Mouse (Mus musculus) layer of hippocampus, postnatal 36 days (tissue): ENCODE results near the gene Pde10a. TPM values are rescaled to one million over a fixed set of nuclear protein-coding genes. Genes with fewer than 3 reads are reported as not detected.

Experiments used
- DNase-seq, 2 experiments: peaks; one replicate each; pipeline ENCODE4 v3.0.0; 2022
- total RNA-seq, 2 experiments: library from RNA; stranded (reverse); gene quantifications; 2 replicates each; pipeline ENCODE4 v1.2.3; 2021

Pde10a gene
- total RNA-seq, 2 experiments from 2014 or later, result 61.6 to 68.7 TPM

GRCm38 (mm10) chr17:8581579-8581978 is 56.4 kb downstream of the Pde10a start:
- peak in 1 of 2 experiments; percentile 25 for DNase-seq

DNA sequence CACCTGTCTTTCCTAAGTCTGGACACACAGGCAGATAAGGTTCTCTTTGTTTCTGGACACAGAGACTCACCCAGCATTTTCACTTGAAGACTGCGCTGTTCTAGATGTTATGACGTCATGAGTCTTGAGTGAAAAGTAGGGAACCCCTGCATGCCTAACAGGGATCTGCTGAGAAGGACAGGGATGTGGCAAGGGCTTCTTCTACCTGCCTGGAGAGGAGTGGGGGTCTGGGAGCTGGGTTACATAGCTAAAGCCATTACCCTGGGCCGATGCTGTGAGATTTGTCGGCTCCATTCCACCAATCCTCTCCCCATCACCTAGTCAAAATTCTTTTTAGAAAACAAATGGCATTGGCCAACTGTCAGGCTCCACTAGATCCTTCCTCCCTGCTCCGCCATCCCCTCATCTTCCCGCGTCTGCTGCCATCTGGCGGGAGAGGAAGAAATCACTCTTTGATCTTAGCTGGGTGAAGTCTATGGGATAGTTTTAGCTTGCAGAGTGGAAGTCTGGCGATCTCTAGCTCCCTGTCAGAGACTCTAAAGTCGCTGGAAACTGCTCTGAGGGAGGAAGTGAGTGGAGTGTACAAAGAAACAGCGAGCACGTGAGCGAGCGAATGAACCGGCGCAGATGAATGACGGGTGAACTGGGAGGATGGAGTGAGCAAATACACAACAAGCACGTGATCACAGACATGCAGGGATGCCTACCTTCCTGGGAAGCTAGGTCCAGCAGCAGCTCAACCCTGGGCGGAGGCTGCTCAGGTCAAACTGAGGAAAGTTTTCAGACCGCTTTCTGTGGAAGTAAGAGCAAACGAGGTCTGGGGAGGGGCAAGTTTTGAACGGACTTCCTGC is 67.5 kb downstream of the Pde10a start:
- peak; percentile 76 to 82 for DNase-seq

DNA sequence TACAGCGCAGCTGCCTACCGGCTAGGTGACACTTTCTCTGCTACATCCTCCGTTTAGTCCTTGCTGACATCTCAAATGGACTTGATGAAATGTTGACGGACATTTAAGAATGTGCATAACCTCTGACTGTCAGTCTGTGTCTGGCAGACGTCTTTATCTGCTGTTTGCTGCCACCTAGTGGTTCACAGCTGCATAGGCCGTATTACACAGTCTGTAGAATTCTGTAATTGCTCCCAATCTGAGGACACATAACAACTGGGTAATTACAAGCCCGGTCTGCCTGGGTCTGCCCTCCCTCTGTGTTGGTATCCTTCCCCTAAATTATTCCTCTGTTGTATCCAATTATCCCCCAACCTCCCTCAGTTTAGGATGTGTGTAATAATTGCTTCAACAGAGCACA is 72.6 kb downstream of the Pde10a start:
- peak; percentile 56 to 60 for DNase-seq

DNA sequence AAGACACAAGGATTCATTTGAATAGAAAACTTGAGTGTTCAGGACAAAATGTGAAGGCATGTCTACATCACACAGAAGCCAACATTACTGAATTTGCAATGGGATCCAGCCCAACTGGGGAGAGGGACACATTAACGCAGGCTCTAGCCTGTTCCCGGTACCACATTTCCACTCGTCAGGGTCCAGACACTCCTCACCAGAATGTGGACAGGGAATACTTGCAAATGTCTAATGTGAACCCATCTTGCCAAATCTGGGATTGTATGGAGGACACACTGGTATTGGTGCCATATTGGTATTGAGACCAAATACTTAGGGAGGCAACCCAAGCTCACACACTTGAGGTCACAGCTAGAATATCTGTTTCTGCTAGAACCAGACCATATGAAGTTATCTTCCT is 77.8 kb downstream of the Pde10a start:
- no peak for DNase-seq

DNA sequence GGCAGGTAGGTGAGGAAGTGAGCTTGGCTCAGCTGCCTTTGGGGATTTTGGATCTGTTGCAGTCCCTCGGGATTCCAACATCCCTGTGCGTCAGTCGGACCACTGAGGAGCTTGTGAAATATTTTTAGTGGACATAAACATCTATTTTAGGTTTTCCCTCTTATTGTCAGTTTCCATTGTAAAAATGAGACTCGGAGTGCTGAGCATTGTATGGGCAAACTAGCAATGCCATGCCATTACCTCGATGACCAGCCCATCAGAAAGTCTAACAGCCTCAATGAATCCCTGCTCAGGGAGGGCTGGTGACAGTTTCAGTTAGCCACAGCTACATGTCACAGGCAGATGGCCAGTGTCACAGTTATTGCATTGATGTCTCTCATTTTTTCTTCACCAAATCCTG is 80.7 kb downstream of the Pde10a start:
- no peak for DNase-seq

DNA sequence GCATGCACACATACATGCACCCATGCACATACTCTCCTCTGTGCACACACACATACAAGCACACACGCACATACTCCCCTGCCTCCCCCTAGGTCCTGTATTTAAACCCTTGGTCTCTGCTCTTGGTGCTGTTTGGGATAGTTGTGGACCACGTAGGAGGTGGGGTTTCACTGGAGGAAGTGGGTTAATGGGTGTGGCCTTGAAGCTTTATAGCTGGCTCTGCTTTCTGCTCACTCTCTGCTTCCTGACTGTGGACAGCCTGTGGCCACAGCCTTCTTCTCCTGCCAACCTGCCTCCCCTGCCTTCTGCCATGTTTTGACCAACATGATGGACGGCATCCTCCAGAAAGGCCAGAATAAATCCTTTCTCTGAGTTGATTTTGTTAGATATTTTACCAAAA is 81.5 kb downstream of the Pde10a start:
- DNase-seq, result no peak

- no peak for DNase-seq
Measured at GRCm38 (mm10) chr17:8611916-8612315, 86.7 kb downstream of the Pde10a start.

GRCm38 (mm10) chr17:8613882-8614551 is 88.8 kb downstream of the Pde10a start:
- DNase-seq, result peak; percentile 79 to 81

GRCm38 (mm10) chr17:8620346-8620745 is 95.2 kb downstream of the Pde10a start:
- DNase-seq, result no peak

- DNase-seq, result no peak
Measured at GRCm38 (mm10) chr17:8621105-8621504, 95.9 kb downstream of the Pde10a start.

DNA sequence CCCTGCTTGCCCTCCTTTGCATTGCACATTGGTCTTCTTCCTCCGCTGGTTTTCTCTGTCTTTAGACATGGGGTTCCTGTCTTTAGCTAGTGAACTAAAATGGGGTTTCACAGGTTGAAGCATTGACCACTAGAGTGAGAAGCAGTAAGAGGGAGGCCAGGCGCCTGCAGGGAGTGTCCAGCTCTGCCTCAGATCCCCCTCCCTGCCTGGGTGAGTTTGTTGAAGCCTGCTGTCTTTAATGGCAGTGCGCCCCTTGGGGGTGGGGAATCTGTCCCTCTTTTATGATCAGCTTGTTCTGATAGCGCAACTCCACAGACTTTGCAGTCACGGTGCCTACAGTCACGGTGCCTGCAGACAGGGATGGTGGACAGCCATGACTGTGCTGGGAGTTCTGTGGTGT is 96.7 kb downstream of the Pde10a start:
- DNase-seq, result no peak

DNA sequence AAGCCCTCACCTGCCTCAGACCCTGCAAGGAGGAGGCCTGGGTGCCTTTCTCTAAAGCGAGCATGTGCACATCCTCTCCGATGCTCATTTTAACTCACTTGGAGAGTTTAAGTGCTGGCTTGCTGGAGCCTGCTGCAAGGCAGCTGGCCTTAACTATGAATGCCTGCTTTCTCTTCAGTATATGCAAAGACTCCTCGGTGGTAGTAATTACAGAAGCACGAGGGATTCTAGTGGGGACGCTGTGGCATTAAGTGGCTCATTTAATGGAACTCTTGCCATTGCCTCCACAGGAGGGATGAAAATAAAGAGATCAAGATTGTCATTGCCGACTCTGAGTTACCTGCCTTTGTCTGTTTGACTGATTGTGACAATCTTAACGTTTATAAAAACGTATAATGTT is 101.2 kb downstream of the Pde10a start:
- DNase-seq, result no peak

DNA sequence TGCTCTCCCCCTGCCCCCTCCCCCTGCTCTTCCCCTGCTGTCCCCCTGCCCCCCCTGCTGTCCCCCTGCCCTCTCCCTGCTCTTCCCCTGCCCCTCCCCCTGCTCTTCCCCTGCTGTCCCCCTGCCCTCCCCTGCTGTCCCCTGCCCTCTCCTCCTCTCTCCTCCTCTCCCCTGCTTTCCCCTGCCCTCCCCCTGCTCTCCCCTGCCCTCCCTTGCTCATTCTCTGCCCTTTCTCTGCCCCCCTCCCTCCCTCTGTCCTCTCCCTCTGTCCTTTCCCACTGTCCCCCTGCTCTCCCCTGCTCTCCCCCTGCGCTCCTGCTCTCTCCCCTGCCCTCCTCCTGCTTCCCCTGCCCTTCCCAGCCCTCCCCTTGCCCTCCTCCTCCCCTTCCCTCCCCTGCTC is 106.5 kb downstream of the Pde10a start:
- no peak for DNase-seq

DNA sequence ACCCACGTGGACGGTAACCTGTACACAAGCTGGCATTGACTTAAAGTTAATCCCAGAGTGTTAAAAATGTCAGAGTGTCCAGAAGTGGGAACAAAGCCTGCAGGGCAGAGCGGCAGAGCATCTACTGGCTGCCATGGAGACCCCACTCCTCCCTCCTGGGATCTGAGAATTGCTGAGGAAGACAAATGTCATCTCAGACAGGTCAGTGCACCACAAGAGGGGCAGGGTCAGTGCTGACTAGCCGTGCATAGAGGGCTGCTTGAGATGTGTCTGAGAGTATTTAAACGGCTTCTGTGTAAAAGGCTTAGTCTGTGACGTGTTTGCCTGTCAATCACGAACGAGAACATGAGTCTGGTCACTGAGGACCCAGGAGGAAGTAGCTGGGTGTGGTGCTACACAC is 108.4 kb downstream of the Pde10a start:
- DNase-seq, result no peak

GRCm38 (mm10) chr17:8634476-8634875 is 109.3 kb downstream of the Pde10a start:
- DNase-seq, result no peak

DNA sequence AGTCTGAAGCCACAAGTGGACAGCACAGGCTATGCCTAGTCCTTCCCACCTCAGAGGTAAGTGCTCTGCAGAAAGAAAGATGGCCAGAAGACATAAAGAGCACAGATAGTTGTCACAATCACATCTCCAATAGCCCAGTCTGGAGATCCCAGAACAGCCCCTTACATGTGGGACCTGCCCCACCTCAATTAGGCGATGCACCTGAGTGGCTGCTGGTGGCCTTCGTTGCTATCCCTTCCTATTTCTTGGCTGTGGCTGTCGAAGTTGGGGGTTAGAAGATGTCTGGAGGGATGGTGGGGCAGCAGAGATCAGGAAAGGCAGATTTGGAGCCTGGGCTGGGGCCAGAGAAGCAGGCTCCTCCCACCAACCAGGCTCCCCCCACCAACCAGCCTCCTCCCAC is 111.1 kb downstream of the Pde10a start:
- no peak for DNase-seq

GRCm38 (mm10) chr17:8636691-8637090 is 111.5 kb downstream of the Pde10a start:
- no peak for DNase-seq

GRCm38 (mm10) chr17:8637181-8637580 is 112.0 kb downstream of the Pde10a start:
- no peak for DNase-seq

- no peak for DNase-seq
Measured at GRCm38 (mm10) chr17:8639703-8640380, 114.7 kb downstream of the Pde10a start.

DNA sequence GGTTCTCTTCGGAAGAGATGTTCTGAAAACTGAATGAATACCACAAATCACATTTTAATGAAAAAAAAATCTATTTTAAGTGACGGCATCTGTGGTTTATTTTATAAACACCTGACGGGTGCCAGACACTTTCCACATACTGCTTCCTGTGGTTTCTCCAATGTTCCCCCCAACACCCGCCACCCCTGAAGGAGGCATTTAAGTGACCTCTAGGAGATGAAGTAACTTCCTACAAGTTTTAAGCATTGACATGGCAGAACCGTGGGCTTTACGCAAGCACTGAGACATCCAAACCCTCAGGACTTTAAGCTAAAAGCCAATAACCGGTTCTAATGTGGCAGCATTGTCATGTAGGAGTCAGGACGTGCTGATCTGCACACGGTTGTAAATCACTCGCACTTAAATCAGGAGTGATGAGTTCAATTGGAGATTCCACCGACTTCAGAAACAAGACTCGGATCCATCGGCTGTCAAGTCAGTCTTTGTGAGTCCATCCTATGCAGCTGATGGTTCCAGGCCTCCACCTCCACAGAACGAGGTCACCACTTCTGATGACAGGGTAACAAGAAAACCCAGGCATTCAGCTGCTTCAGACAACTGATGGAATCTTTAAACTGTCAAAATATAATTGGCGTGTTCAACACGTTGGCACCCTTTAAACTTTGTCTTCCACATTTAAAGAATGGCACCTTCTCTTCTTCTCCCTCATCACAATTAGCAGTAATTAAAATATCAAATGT is 115.7 kb downstream of the Pde10a start:
- DNase-seq, result no peak

DNA sequence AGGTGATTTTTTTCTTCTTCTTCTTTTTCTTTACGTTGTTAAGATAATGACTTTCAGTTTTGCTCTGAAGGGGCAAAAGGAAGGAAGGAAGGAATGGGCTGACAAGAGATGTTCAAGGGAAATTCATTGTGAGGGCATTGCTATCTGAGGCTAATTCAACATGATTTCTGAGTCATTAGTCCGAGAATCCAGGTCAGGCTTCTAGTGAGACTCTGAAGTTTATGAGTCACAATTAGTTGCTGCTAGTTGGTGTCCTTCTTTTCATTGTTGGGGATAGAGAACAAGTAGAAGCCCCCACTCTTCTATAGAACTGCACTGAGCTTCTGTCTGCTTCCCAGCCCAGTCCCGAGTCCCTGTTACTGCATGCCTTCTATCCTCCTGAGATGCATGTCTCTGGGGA is 116.3 kb downstream of the Pde10a start:
- no peak for DNase-seq

DNA sequence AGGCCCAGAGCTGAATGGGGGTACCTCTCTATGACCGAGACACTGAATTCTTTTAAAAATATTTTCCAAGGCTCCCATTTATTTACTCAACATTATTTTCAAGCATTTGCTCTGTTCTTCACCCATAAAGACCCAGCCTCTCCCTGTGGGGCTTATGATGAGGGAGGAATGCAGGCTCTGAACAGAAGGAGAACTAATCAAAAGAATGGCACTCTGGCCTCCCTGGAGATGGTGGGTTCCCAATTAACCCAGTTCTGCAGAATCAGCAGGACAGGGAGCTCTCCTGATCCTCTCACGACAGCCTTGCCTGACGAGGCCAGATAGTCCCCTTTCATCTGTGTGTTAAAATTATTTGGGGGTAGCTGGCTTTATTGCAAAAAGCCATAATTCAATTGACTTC is 117.2 kb downstream of the Pde10a start:
- no peak for DNase-seq

GRCm38 (mm10) chr17:8647372-8647871 is 122.2 kb downstream of the Pde10a start:
- DNase-seq, result no peak
